8 mouse cellular contexts compared by ENCODE assay signal in genomic region chr11:46016061-46016460, GRCm38 (mm10). TPM values are rescaled to one million over a fixed set of nuclear protein-coding genes. Genes with fewer than 3 reads are reported as not detected.
DNase-seq lines count a peak whose midpoint lies in the region; ATAC-seq and TF ChIP-seq lines count a peak whose summit lies in the region.

No protein-coding gene starts in this region.

- H3K79me2 ChIP-seq in heart, adult 2 months (replicated peaks; ENCODE audit: control insufficient read depth, insufficient read depth, low read length): no peaks in the 10 kb centered on the region

- H3K9me3 ChIP-seq in kidney, embryonic 16.5 days (ENCODE audit: low read length): no peaks in the 10 kb centered on the region
- H3K9me3 ChIP-seq in midbrain, embryonic 14.5 days (ENCODE audit: control insufficient read depth, low read length): no peaks in the 10 kb centered on the region

- H3K36me3 ChIP-seq in kidney, embryonic 16.5 days (ENCODE audit: insufficient read depth, low read length): no peaks in the 10 kb centered on the region
- no peaks in the 10 kb centered on the region for H3K36me3 ChIP-seq in heart, adult 2 months (ENCODE audit: control insufficient read depth, insufficient read depth, low read length)
- no peaks in the 10 kb centered on the region for H3K36me3 ChIP-seq in midbrain, embryonic 14.5 days (ENCODE audit: control insufficient read depth, insufficient read depth, low read length)

- TF ChIP-seq POLR2A in heart, adult 2 months (IDR thresholded peaks at IDR 0.05; ENCODE audit: insufficient read depth, low read depth, low read length): no peak

- H3K4me3 ChIP-seq in kidney, embryonic 16.5 days (ENCODE audit: low read length): no peak overlapping the region
- no peak overlapping the region for H3K4me3 ChIP-seq in heart, adult 2 months
- H3K4me3 ChIP-seq in midbrain, embryonic 14.5 days (replicated peaks; ENCODE audit: low read depth, low read length): no peak overlapping the region

- no peak overlapping the region for H3K4me2 ChIP-seq in kidney, embryonic 16.5 days (replicated peaks; ENCODE audit: low read depth, low read length)
- no peak overlapping the region for H3K4me2 ChIP-seq in midbrain, embryonic 14.5 days (ENCODE audit: low read length)

- DNase-seq in kidney, adult 8-10 months: peak; percentile 28 to 66
- peak; percentile 46 to 86 for DNase-seq in adrenal gland, adult (ENCODE audit: inconsistent age in 2 of 2, low spot score in 1 of 2)
- DNase-seq in embryo, embryonic 10 days (ENCODE audit: low spot score): peak; percentile 92
- peak; percentile 60 to 78 for DNase-seq in heart, adult 2 months
- DNase-seq in left cerebral cortex, postnatal 10 days (ENCODE audit: extremely low spot score in 1 of 2, low spot score in 2 of 2): peak; percentile 60 to 79
- peak; percentile 93 for DNase-seq in midbrain, embryonic 14.5 days
- peak; percentile 58 for DNase-seq in thymus, postnatal 0 days (ENCODE audit: low spot score)

- H3K27ac ChIP-seq in kidney, embryonic 16.5 days (ENCODE audit: low read length): no peak overlapping the region
- no peak overlapping the region for H3K27ac ChIP-seq in heart, adult 2 months
- no peak overlapping the region for H3K27ac ChIP-seq in midbrain, embryonic 14.5 days (replicated peaks; ENCODE audit: low read depth, low read length)

- H3K27me3 ChIP-seq in kidney, embryonic 16.5 days (ENCODE audit: insufficient read depth, low read length): no peaks in the 10 kb centered on the region
- no peaks in the 10 kb centered on the region for H3K27me3 ChIP-seq in heart, adult 2 months (ENCODE audit: control insufficient read depth, insufficient read depth, low read length)
- H3K27me3 ChIP-seq in midbrain, embryonic 14.5 days (ENCODE audit: control insufficient read depth, insufficient read depth, low read length): no peaks in the 10 kb centered on the region

- no peak overlapping the region for H3K9ac ChIP-seq in kidney, embryonic 16.5 days (replicated peaks; ENCODE audit: low read length)
- H3K9ac ChIP-seq in heart, adult 2 months (ENCODE audit: low read depth, low read length): no peak overlapping the region
- no peak overlapping the region for H3K9ac ChIP-seq in midbrain, embryonic 14.5 days (replicated peaks; ENCODE audit: low read length)

- 20% methylated on average over 6 of the region's 6 CpGs for WGBS in kidney, embryonic 16.5 days
- WGBS in heart, adult 2 months: 14% methylated on average over 6 of the region's 6 CpGs
- WGBS in midbrain, embryonic 14.5 days: 19% methylated on average over 6 of the region's 6 CpGs

- no peak for TF ChIP-seq EP300 in heart, adult 2 months (IDR thresholded peaks at IDR 0.05; ENCODE audit: insufficient read depth, low read depth, low read length)

- H3K4me1 ChIP-seq in kidney, embryonic 16.5 days (ENCODE audit: insufficient read depth, low read length): no peaks in the 10 kb centered on the region
- no peaks in the 10 kb centered on the region for H3K4me1 ChIP-seq in heart, adult 2 months (ENCODE audit: control insufficient read depth, insufficient read depth, low read length)
- H3K4me1 ChIP-seq in midbrain, embryonic 14.5 days (ENCODE audit: control insufficient read depth, insufficient read depth, low read length): no peaks in the 10 kb centered on the region

- ATAC-seq in kidney, embryonic 16.5 days (ENCODE audit: low FRiP score, low TSS enrichment): no peak
- ATAC-seq in midbrain, embryonic 14.5 days (ENCODE audit: low FRiP score, low TSS enrichment): no peak

- TF ChIP-seq CTCF in heart, adult 2 months (IDR thresholded peaks at IDR 0.05): peak; percentile 92

- intact Hi-C loops in heart, adult 2 months (cut with DNase I): loop anchor here (5.0 kb wide), 2 partner anchors 36 to 201 kb away; partner anchors contain the start of gene Gm12166
- intact Hi-C loops in left cerebral cortex, postnatal 10 days (cut with DNase I): loop anchor here (5.0 kb wide), 1 partner anchor 196 kb away; no protein-coding TSS in a partner anchor

RNA-seq across cellular contexts. Expression of gene Sox30, which starts 36.0 kb away (rescaled TPM):
- polyA plus RNA-seq in kidney, embryonic 16.5 days (2015; fragmentation: Nextera tagmentation; extraction: Ambion mirVana): 0.13 and 0.16 TPM in 2 replicates
- under 1 TPM; 0.16 to 0.18 TPM for total RNA-seq in heart, adult 2 months (2021)
- polyA plus RNA-seq in heart, adult 2 months (2012; rRNA removed): 0.09 and 0.14 TPM in 2 replicates
- total RNA-seq in left cerebral cortex, postnatal 10 days (2021): under 1 TPM; 0.11 to 0.12 TPM
- polyA plus RNA-seq in midbrain, embryonic 14.5 days (2014; fragmentation: Nextera tagmentation; extraction: Ambion mirVana): 0.09 and 0.13 TPM in 2 replicates
- polyA plus RNA-seq in thymus, postnatal 0 days (2015; fragmentation: Nextera tagmentation; extraction: Ambion mirVana): 0.19 and 0.26 TPM in 2 replicates

RNA-seq across cellular contexts. Expression of gene Gm12166, which starts 36.1 kb away (rescaled TPM):
- 3.4 and 11.5 TPM in 2 replicates for polyA plus RNA-seq in kidney, embryonic 16.5 days (2015; fragmentation: Nextera tagmentation; extraction: Ambion mirVana)
- total RNA-seq in heart, adult 2 months (2021): 1 to 10 TPM; 1.2 to 1.6 TPM
- polyA plus RNA-seq in heart, adult 2 months (2012; rRNA removed): 4.4 and 4.6 TPM in 2 replicates
- total RNA-seq in left cerebral cortex, postnatal 10 days (2021): 1 to 10 TPM; 3.1 to 3.3 TPM
- polyA plus RNA-seq in midbrain, embryonic 14.5 days (2014; fragmentation: Nextera tagmentation; extraction: Ambion mirVana): 5.6 and 6.0 TPM in 2 replicates
- polyA plus RNA-seq in thymus, postnatal 0 days (2015; fragmentation: Nextera tagmentation; extraction: Ambion mirVana): 9.7 and 9.8 TPM in 2 replicates

RNA-seq across cellular contexts. Expression of gene Adam19, which starts 39.7 kb away (rescaled TPM):
- 16.5 and 18.0 TPM in 2 replicates for polyA plus RNA-seq in kidney, embryonic 16.5 days (2015; fragmentation: Nextera tagmentation; extraction: Ambion mirVana)
- total RNA-seq in heart, adult 2 months (2021): 10 to 100 TPM; 21.9 to 63.9 TPM
- polyA plus RNA-seq in heart, adult 2 months (2012; rRNA removed): 17.7 and 32.1 TPM in 2 replicates
- 10 to 100 TPM; 30.6 to 35.1 TPM for total RNA-seq in left cerebral cortex, postnatal 10 days (2021)
- 7.0 and 8.3 TPM in 2 replicates for polyA plus RNA-seq in midbrain, embryonic 14.5 days (2014; fragmentation: Nextera tagmentation; extraction: Ambion mirVana)
- 6.5 and 6.7 TPM in 2 replicates for polyA plus RNA-seq in thymus, postnatal 0 days (2015; fragmentation: Nextera tagmentation; extraction: Ambion mirVana)
